Mouse (Mus musculus) stomach, embryonic 14.5 days (tissue): ENCODE measurements at regions not wholly inside any gene's neighbourhood (a gene's known extent, or its start where the extent isn't known, plus 50 kb on each side); places are given as distances from the start of the nearest gene placed in this dataset.

Experiments
- ATAC-seq: fragments of 200-750 bp; cut with Nextera tagmentation; 2 replicates; pipeline ENCODE4 v1.8.0; 2017; ENCODE audit warnings: low read depth, moderate TSS enrichment; ENCODE audit not compliant: insufficient number of reproducible peaks, insufficient read depth, low FRiP score
- H3K27ac ChIP-seq: fragments of 300-500 bp; sonication (generic); 2 replicates; pipeline ENCODE4 v1.5.1; 2014; ENCODE audit warnings: mild to moderate bottlenecking, low read length, moderate library complexity, mixed read lengths
- H3K27me3 ChIP-seq: fragments of 300-500 bp; sonication (generic); 2 replicates; pipeline ENCODE4 v1.6.1; 2014; ENCODE audit warnings: low read length, control low read depth, mixed read lengths; ENCODE audit not compliant: control insufficient read depth, insufficient read depth
- H3K36me3 ChIP-seq: fragments of 300-500 bp; sonication (generic); 2 replicates; pipeline ENCODE4 v1.6.1; 2014; ENCODE audit warnings: mild to moderate bottlenecking, control low read depth, low read length, moderate library complexity, mixed read lengths; ENCODE audit not compliant: control insufficient read depth, insufficient read depth
- H3K4me1 ChIP-seq: fragments of 300-500 bp; sonication (generic); 2 replicates; pipeline ENCODE4 v1.6.1; 2014; ENCODE audit warnings: low read length, control low read depth, mixed read lengths; ENCODE audit not compliant: control insufficient read depth, insufficient read depth
- H3K4me2 ChIP-seq: fragments of 300-500 bp; sonication (generic); replicated peaks from 2 replicates; pipeline ENCODE4 v1.6.1; 2014; ENCODE audit warnings: low read depth, low read length, control low read depth
- H3K4me3 ChIP-seq: fragments of 300-500 bp; sonication (generic); 2 replicates; pipeline ENCODE4 v1.5.1; 2014; ENCODE audit warnings: low read depth, low read length, control low read depth
- H3K9ac ChIP-seq: fragments of 300-500 bp; sonication (generic); replicated peaks from 2 replicates; pipeline ENCODE4 v1.6.1; 2014; ENCODE audit warnings: low read depth, mild to moderate bottlenecking, control low read depth, low read length, moderate library complexity, mixed read lengths
- H3K9me3 ChIP-seq: fragments of 300-500 bp; sonication (generic); 2 replicates; pipeline ENCODE4 v1.6.1; 2016; ENCODE audit warnings: low read depth, low read length, control low read depth; ENCODE audit not compliant: control insufficient read depth
- WGBS: fragments of 180-500 bp; shearing (Covaris S2); extraction: QIAGEN DNeasy Blood & Tissue Kit; methylation state at CpG from one replicate; pipeline ENCODE4 v1.1.7; 2014; 5-methylcytosine and 5-hydroxymethylcytosine counted together

DNA sequence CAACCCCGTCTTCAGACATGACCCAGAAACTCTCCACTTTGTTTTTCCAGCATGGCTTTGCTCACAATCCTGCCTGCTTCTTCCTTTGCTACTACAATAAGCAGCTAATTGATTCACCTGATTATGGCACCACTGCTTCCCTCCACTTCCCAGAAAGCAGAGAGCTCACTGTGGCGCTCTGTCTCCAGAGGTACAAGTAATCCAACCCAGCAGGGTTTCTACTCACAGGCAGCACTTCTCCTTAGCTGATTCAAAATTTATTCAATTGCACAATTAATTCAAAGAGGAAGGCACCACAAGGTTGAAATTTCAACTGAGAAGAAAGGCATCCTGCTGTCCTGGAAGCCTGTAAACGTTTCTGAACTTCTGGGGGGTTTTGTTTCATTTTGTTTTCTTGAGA lies 293.9 kb downstream of the Ptprc start:
- no peaks in the 10 kb centered on the region for H3K36me3 ChIP-seq
- H3K27me3 ChIP-seq: no peaks in the 10 kb centered on the region
- ATAC-seq: no peak
- no peaks in the 10 kb centered on the region for H3K4me1 ChIP-seq
- no peak overlapping the region for H3K9ac ChIP-seq
- 55% methylated on average over 3 of the region's 3 CpGs for WGBS
- no peak overlapping the region for H3K4me3 ChIP-seq
- no peaks in the 10 kb centered on the region for H3K9me3 ChIP-seq
- H3K4me2 ChIP-seq: no peak overlapping the region
- H3K27ac ChIP-seq: no peak overlapping the region

DNA sequence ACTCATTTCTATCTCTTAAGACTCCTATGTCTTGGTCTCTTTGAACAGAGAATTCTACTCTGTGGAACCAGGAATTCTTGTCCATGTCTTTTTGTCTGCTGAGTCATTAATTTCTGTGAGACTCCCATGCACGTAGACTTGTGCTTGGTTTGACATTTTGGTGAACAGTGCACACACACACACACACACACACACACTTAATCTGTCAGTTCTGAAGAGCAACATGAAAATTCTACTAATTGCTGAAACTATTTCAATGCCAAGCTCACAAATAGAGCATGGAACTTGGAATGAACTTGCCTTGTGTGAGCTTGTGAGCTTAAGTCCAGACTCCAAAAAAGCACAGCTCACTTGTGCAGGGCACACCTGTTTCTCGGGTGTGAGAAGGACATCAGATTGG lies 301.1 kb downstream of the Ptprc start:
- Histone ChIP-seq H3K9ac (no peak overlapping the region), H3K27me3 (no peaks in the 10 kb centered on the region), H3K4me2 (no peak overlapping the region), H3K4me1 (no peaks in the 10 kb centered on the region), H3K27ac (no peak overlapping the region), H3K4me3 (no peak overlapping the region), H3K36me3 (no peaks in the 10 kb centered on the region), H3K9me3 (no peaks in the 10 kb centered on the region)
- no peak for ATAC-seq
- 65% methylated on average over 2 of the region's 2 CpGs for WGBS

DNA sequence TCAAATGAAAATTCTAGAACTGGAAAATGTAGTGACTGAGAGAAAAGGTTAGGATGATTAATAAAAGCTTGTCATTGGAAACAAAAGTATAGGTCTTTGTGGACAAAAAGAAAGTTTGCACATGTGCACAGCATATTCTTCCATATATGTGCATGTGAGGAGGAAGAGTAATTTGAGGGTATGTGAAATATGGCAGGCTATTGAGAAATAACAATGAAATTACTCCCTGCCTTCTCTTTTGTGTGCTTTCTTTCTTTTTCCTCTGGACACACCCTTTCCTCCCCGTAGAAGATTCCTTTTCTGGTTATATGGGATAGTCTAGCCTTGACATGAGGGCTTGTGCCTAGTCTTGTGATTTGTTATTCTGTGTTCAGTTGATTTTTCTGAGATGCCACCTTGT lies 301.9 kb downstream of the Ptprc start:
- H3K27me3 ChIP-seq: no peaks in the 10 kb centered on the region
- H3K4me3 ChIP-seq: no peak overlapping the region
- 62% methylated on average over 1 of the region's 1 CpGs for WGBS
- H3K36me3 ChIP-seq: no peaks in the 10 kb centered on the region
- no peaks in the 10 kb centered on the region for H3K9me3 ChIP-seq
- H3K4me2 ChIP-seq: no peak overlapping the region
- H3K4me1 ChIP-seq: no peaks in the 10 kb centered on the region
- ATAC-seq: no peak
- H3K27ac ChIP-seq: no peak overlapping the region
- H3K9ac ChIP-seq: no peak overlapping the region

DNA sequence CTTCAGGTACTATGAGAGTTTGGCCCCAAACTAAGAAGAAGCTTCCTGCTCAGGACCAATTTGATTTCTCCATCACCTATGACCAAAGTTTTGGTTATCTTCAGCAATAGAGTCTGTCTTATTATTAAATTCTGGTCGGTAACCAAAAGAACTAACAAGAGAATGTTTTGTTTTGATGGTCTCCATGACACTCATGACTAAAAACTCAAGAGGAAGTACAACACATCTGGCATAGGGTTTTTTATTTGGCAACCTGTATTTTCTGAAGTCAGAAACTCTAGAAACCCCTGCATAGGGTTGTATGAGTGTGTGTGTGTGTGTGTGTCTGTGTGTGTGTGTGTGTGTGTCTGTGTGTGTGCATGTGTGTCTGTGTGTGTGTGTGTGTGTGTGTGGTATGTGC lies 310.5 kb downstream of the Ptprc start:
- WGBS: 67% methylated on average over 1 of the region's 1 CpGs
- no peaks in the 10 kb centered on the region for H3K27me3 ChIP-seq

DNA sequence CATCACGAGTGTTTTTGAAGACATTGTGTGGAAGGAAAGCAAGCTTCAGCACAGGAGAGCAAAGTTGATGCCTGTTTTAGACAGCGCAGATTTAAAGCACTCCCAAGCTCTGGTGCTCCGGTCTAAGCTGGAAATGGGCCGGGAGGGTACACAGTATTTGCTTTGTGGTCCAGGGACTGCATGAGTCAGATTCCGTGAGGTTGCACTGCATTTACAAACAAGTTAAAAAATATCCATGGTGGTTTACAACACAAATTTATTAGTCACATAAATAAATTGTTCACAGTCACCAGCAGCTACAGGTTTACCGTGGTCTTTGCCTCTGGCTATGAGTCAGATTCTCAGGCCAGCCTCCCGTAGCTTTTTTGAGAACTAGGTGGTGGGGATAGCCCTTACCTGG lies 312.0 kb downstream of the Ptprc start:
- Histone ChIP-seq H3K9me3 (no peaks in the 10 kb centered on the region), H3K27me3 (no peaks in the 10 kb centered on the region), H3K4me1 (no peaks in the 10 kb centered on the region), H3K4me2 (no peak overlapping the region), H3K4me3 (no peak overlapping the region), H3K36me3 (no peaks in the 10 kb centered on the region), H3K27ac (no peak overlapping the region), H3K9ac (no peak overlapping the region)
- WGBS: 88% methylated on average over 7 of the region's 7 CpGs
- ATAC-seq: no peak

More for the DNA sequence above, 310.5 kb downstream of the Ptprc start:
- H3K9ac ChIP-seq: no peak overlapping the region
- H3K4me3 ChIP-seq: no peak overlapping the region
- H3K4me2 ChIP-seq: no peak overlapping the region
- H3K27ac ChIP-seq: no peak overlapping the region
- H3K9me3 ChIP-seq: no peaks in the 10 kb centered on the region
- ATAC-seq: no peak
- no peaks in the 10 kb centered on the region for H3K36me3 ChIP-seq
- H3K4me1 ChIP-seq: no peaks in the 10 kb centered on the region

DNA sequence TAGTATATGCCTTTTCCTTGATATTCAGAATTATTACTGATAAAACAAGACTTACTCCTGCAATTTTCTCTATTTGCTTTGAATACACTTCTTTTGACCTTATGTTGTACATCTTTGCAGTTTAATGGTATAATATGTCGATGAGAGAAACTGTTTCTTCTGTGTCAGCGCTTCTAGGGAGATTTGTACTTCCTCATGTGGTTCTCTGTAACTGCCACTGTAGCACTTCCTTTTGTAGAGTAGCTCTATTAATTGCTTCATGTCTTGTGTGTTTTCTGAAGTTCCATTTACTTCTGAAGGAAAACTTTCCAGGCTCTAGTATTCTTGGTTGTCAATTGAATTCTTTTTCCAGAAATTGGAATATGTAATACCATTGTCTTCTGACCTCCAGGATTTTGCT lies 323.2 kb downstream of the Ptprc start:
- no peaks in the 10 kb centered on the region for H3K36me3 ChIP-seq
- no peak overlapping the region for H3K4me2 ChIP-seq
- H3K27ac ChIP-seq: no peak overlapping the region
- ATAC-seq: no peak
- H3K9ac ChIP-seq: no peak overlapping the region
- whole genome bisulfite sequencing: 80% methylated on average over 2 of the region's 2 CpGs
- no peak overlapping the region for H3K4me3 ChIP-seq
- H3K9me3 ChIP-seq: no peaks in the 10 kb centered on the region
- no peaks in the 10 kb centered on the region for H3K27me3 ChIP-seq
- no peaks in the 10 kb centered on the region for H3K4me1 ChIP-seq

DNA sequence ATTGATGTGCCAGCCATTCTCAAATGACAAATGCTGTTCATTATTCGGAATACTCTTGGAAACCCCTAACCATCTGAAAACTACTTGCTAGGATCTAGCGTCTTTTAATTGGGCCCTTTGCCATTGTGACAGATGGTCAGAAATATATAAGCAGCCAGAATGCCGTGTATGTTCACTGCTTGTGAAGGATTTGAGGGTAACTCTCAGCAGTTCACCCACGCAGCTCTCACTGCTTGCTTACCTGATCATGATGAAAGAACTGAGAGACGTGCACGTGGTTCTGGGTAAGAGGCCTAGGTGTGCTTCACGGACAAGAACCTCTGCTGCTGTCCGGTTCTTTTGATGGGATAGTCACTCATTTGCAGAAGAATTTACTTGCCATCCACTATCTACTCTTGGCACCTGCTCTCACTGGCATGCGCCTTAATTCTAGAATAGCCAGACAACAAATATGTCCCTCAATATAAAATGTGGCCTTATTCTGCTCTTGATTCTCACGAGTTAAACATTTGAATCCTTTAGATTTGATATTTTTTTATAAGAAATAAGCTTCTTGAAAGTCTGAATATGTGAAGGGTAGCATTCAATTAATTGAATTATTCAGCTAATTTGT lies 328.1 kb downstream of the Ptprc start:
- H3K9ac ChIP-seq: no peak overlapping the region
- H3K27me3 ChIP-seq: no peaks in the 10 kb centered on the region
- WGBS: 85% methylated on average over 10 of the region's 10 CpGs
- ATAC-seq: no peak
- no peaks in the 10 kb centered on the region for H3K4me1 ChIP-seq
- no peak overlapping the region for H3K4me3 ChIP-seq
- H3K4me2 ChIP-seq: no peak overlapping the region
- H3K9me3 ChIP-seq: no peaks in the 10 kb centered on the region
- no peaks in the 10 kb centered on the region for H3K36me3 ChIP-seq
- H3K27ac ChIP-seq: no peak overlapping the region

DNA sequence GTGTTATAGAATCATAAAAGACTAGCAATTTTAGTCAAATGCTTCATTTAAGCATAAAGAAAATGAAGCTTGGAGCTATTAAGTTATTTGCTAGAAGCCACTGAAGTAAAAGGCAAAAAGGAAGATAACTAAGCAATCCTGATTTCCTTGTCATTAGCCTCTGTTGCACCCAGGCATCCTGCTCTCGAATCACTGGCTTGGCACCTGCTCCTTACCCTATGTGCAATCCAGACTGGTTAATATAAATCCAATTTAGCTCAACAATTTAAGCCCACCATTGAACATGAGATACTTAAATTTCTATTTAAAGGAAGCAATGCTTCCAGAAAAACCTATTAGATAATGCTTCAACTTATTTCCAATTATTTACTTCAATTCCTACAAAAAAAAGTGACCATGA lies 328.7 kb downstream of the Ptprc start:
- no peak overlapping the region for H3K4me3 ChIP-seq
- H3K9me3 ChIP-seq: no peaks in the 10 kb centered on the region
- H3K9ac ChIP-seq: no peak overlapping the region
- H3K36me3 ChIP-seq: no peaks in the 10 kb centered on the region
- WGBS: 68% methylated on average over 1 of the region's 1 CpGs
- H3K27me3 ChIP-seq: no peaks in the 10 kb centered on the region
- no peaks in the 10 kb centered on the region for H3K4me1 ChIP-seq
- no peak overlapping the region for H3K27ac ChIP-seq
- ATAC-seq: no peak
- H3K4me2 ChIP-seq: no peak overlapping the region

DNA sequence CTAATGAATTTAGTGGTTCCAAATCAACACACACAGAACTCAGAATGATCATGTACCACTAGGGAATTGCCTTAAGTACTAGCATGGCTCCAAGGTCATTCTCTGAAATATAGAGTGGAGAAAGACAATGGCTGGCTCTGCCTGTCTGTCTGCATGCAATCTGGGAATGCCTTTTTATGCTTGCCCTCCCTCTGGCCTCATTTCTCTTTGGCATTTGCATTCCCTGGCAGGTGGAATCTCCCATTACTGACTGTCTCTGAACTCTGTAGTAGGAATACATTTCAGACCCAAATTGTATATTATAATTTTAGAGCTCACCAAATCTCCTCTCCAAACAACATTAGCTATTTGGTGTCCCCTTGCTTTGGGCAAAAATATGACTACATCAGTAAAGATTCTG lies 335.0 kb downstream of the Ptprc start:
- H3K27me3 ChIP-seq: no peaks in the 10 kb centered on the region
- no peaks in the 10 kb centered on the region for H3K36me3 ChIP-seq
- no peaks in the 10 kb centered on the region for H3K9me3 ChIP-seq
- H3K4me2 ChIP-seq: no peak overlapping the region
- no peak for ATAC-seq
- no peak overlapping the region for H3K4me3 ChIP-seq
- H3K27ac ChIP-seq: no peak overlapping the region
- no peaks in the 10 kb centered on the region for H3K4me1 ChIP-seq
- H3K9ac ChIP-seq: no peak overlapping the region
